Comparison of ENCODE assay signal across 8 mouse cellular contexts in genomic region chr6:90605298-90605665, GRCm38 (mm10). TPM values are rescaled to one million over a fixed set of nuclear protein-coding genes. Genes with fewer than 3 reads are reported as not detected.
A peak's percentile ranks its signal among the peaks of the same experiment; 100 is the strongest.
DNase-seq lines count a peak whose midpoint lies in the region; ATAC-seq and TF ChIP-seq lines count a peak whose summit lies in the region.

No protein-coding gene starts in this region.

- H3K4me3 ChIP-seq in kidney, postnatal 0 days (replicated peaks; ENCODE audit: low read depth, low read length): peak overlapping the region; percentile 51
- H3K4me3 ChIP-seq in hindbrain, embryonic 13.5 days: peak overlapping the region; percentile 65
- peak overlapping the region; percentile 69 for H3K4me3 ChIP-seq in midbrain, embryonic 15.5 days

- TF ChIP-seq POLR2A in brain, embryonic 14.5 days (IDR thresholded peaks at IDR 0.05; ENCODE audit: borderline replicate concordance, extremely low read depth, insufficient read depth, insufficient read length, poor library complexity, severe bottlenecking): no peak

- peak overlapping the region; percentile 61 for H3K9ac ChIP-seq in kidney, postnatal 0 days (ENCODE audit: low read depth, low read length)
- peak overlapping the region; percentile 81 for H3K9ac ChIP-seq in hindbrain, embryonic 13.5 days
- H3K9ac ChIP-seq in midbrain, embryonic 15.5 days: peak overlapping the region; percentile 71; the same call in 1 of the 2 replicates

- H3K4me1 ChIP-seq in kidney, postnatal 0 days (replicated peaks; ENCODE audit: insufficient read depth, low read length): 0 out of 2 replicates have a peak, but pooled peaks cover 7% of the 10 kb centered on the region
- H3K4me1 ChIP-seq in hindbrain, embryonic 13.5 days (replicated peaks): peaks cover 11% of the 10 kb centered on the region
- H3K4me1 ChIP-seq in midbrain, embryonic 15.5 days: 0 out of 2 replicates have a peak, but pooled peaks cover 12% of the 10 kb centered on the region

- no peak for DNase-seq in kidney, postnatal 0 days (ENCODE audit: low spot score)
- DNase-seq in kidney, adult 11 months: no peak
- peak; percentile 22 for DNase-seq in brain, embryonic 14.5 days (ENCODE audit: low read depth)
- DNase-seq in adrenal gland, adult (ENCODE audit: inconsistent age in 2 of 2, low spot score in 1 of 2): no peak
- no peak for DNase-seq in B cell, adult 2 months

- 10% methylated on average over 5 of the region's 5 CpGs for WGBS in kidney, postnatal 0 days
- WGBS in hindbrain, embryonic 13.5 days: 16% methylated on average over 5 of the region's 5 CpGs
- 17% methylated on average over 5 of the region's 5 CpGs for WGBS in midbrain, embryonic 15.5 days

- H3K27ac ChIP-seq in kidney, postnatal 0 days: no peak overlapping the region
- H3K27ac ChIP-seq in hindbrain, embryonic 13.5 days: peak overlapping the region; percentile 66; the same call in 1 of the 2 replicates
- H3K27ac ChIP-seq in midbrain, embryonic 15.5 days: no peak overlapping the region

- no peaks in the 10 kb centered on the region for H3K36me3 ChIP-seq in kidney, postnatal 0 days (ENCODE audit: insufficient read depth, low read length)
- H3K36me3 ChIP-seq in hindbrain, embryonic 13.5 days: no peaks in the 10 kb centered on the region
- H3K36me3 ChIP-seq in midbrain, embryonic 15.5 days (replicated peaks): no peaks in the 10 kb centered on the region

- no peaks in the 10 kb centered on the region for H3K9me3 ChIP-seq in kidney, postnatal 0 days (replicated peaks; ENCODE audit: low read length)
- no peaks in the 10 kb centered on the region for H3K9me3 ChIP-seq in hindbrain, embryonic 13.5 days
- H3K9me3 ChIP-seq in midbrain, embryonic 15.5 days: no peaks in the 10 kb centered on the region

- H3K27me3 ChIP-seq in kidney, postnatal 0 days (ENCODE audit: insufficient read depth, low read length): no peaks in the 10 kb centered on the region
- H3K27me3 ChIP-seq in hindbrain, embryonic 13.5 days: peaks cover 23% of the 10 kb centered on the region; the same call in 1 of the 2 replicates
- no peaks in the 10 kb centered on the region for H3K27me3 ChIP-seq in midbrain, embryonic 15.5 days (replicated peaks)

- H3K4me2 ChIP-seq in kidney, postnatal 0 days (ENCODE audit: low read length): peak overlapping the region; percentile 90
- peak overlapping the region; percentile 87 for H3K4me2 ChIP-seq in hindbrain, embryonic 13.5 days
- peak overlapping the region; percentile 94 for H3K4me2 ChIP-seq in midbrain, embryonic 15.5 days

- ATAC-seq in kidney, postnatal 0 days (replicated peaks; ENCODE audit: low FRiP score, low read depth): no peak
- 0 out of 2 replicates have a peak, but pooled peaks have one; percentile 0 for ATAC-seq in hindbrain, embryonic 13.5 days (ENCODE audit: low FRiP score)
- no peak for ATAC-seq in midbrain, embryonic 15.5 days (replicated peaks)
- no peak for ATAC-seq in megakaryocyte-erythroid progenitor cell, adult 5-6 weeks (replicated peaks; ENCODE audit: low FRiP score, low TSS enrichment, poor library complexity, severe bottlenecking)

- no peak for TF ChIP-seq CTCF in kidney, postnatal 0 days (IDR thresholded peaks at IDR 0.05; ENCODE audit: low read depth)
- TF ChIP-seq CTCF in brain, embryonic 14.5 days (IDR thresholded peaks at IDR 0.05; ENCODE audit: borderline replicate concordance, extremely low read depth, insufficient read depth, insufficient read length): no peak

RNA-seq across cellular contexts. Expression of gene Slc41a3, which starts 0.8 kb away (rescaled TPM):
- polyA plus RNA-seq in kidney, postnatal 0 days (2015; fragmentation: Nextera tagmentation; extraction: Ambion mirVana): 5.6 and 6.3 TPM in 2 replicates
- 2.5 and 4.6 TPM in 2 replicates for polyA plus RNA-seq in brain, embryonic 14.5 days (2012; rRNA removed)
- 5.1 and 5.5 TPM in 2 replicates for polyA plus RNA-seq in hindbrain, embryonic 13.5 days (2015; fragmentation: Nextera tagmentation; extraction: Ambion mirVana)
- polyA plus RNA-seq in midbrain, embryonic 15.5 days (2015; fragmentation: Nextera tagmentation; extraction: Ambion mirVana): 5.8 and 6.3 TPM in 2 replicates
- 31.4 and 38.5 TPM in 2 replicates for total RNA-seq in megakaryocyte-erythroid progenitor cell, adult 5-6 weeks (2014; fragmentation: Nextera tagmentation)
- 11.8 and 14.5 TPM in 2 replicates for total RNA-seq in megakaryocyte-erythroid progenitor cell, adult 5-6 weeks (2017)
